Mouse (Mus musculus) small intestine, adult 2 months (tissue): Measurements from ENCODE around the gene Cnn1.

Experiments
- CTCF ChIP-seq: fragments of 200-500 bp; IDR thresholded peaks from 2 replicates; pipeline ENCODE4 v1.5.1; 2012; ENCODE audit warnings: low read depth, mild to moderate bottlenecking, control low read depth, inconsistent platforms, low read length, moderate library complexity, mixed read lengths; ENCODE audit not compliant: insufficient replicate concordance, insufficient read length; ENCODE audit errors: extremely low read depth
- POLR2A ChIP-seq: fragments of 200-500 bp; IDR thresholded peaks from 2 replicates; pipeline ENCODE4 v1.6.1; 2012; ENCODE audit warnings: low read depth, mild to moderate bottlenecking, control low read depth, inconsistent platforms, low read length, moderate library complexity

GRCm38 (mm10) chr9:22108194-22108593, 9.2 kb downstream of the Cnn1 start:
- no peak for TF ChIP-seq CTCF
- TF ChIP-seq POLR2A, result no peak
